Mouse (Mus musculus): ENCODE results near the gene Ctnna3. TPM values are rescaled to one million over a fixed set of nuclear protein-coding genes. Genes with fewer than 3 reads are reported as not detected.
A peak's percentile ranks its signal among the peaks of the same experiment; 100 is the strongest.

The Ctnna3 gene
- polyA plus RNA-seq, 1 experiment from 2014 or later = 0.90 TPM

DNA sequence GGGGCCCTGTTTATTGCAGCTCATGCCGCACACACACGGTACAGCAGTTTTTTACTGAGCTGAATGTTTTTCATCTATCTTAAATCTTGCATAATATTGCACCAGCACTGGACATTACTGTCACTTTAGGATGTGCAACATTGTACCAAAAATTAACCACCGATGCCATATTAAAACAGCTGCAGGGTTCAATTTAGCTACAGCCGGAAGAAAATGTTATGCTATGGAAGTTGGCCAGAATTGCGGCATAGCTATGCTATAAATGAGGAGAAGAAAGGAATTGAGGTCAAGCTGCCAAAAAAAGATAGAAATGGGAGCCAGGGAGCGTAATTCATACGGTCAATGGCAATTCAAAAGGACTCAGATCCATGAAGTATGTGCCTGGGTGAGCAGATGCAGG, 611.3 kb downstream of the Ctnna3 start:
- H3K27me3 ChIP-seq = no peaks in the 10 kb centered on the region
- no peak overlapping the region for H3K4me3 ChIP-seq
- H3K36me3 ChIP-seq = no peaks in the 10 kb centered on the region
- peaks cover 10% of the 10 kb centered on the region for H3K4me1 ChIP-seq
- ATAC-seq (ENCODE audit: insufficient number of reproducible peaks, insufficient read depth, low FRiP score, low TSS enrichment, low read depth) = no peak
- no peak overlapping the region for H3K9ac ChIP-seq
- no peak overlapping the region for H3K4me2 ChIP-seq
- H3K27ac ChIP-seq = no peak overlapping the region
- H3K9me3 ChIP-seq = no peaks in the 10 kb centered on the region
- WGBS = 79% methylated on average over 7 of the region's 7 CpGs

DNA sequence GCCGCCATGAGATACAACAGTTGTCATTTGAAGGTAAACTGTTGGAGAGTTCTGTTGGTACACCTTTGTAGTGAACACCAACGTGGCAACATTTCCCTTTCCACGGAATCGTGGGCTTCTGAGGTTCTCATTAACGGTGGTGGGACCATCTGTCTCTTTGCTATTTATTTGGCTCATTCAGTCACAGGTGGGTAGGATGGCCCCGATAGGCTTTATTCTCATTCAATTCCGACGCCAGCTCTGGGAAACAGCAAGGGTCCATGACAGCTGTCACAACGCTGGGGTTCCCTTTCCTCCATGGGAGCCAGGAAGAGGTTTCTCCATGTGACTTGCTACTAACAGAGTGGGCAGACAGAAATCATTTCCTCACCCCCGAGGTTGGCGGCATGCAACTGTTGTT, 612.0 kb downstream of the Ctnna3 start:
- peaks cover 10% of the 10 kb centered on the region for H3K4me1 ChIP-seq
- H3K36me3 ChIP-seq = no peaks in the 10 kb centered on the region
- H3K4me2 ChIP-seq = no peak overlapping the region
- H3K9me3 ChIP-seq = no peaks in the 10 kb centered on the region
- ATAC-seq (ENCODE audit: insufficient number of reproducible peaks, insufficient read depth, low FRiP score, low TSS enrichment, low read depth) = no peak
- H3K27ac ChIP-seq = no peak overlapping the region
- no peak overlapping the region for H3K4me3 ChIP-seq
- H3K9ac ChIP-seq = no peak overlapping the region
- WGBS = 87% methylated on average over 11 of the region's 11 CpGs
- no peaks in the 10 kb centered on the region for H3K27me3 ChIP-seq

DNA sequence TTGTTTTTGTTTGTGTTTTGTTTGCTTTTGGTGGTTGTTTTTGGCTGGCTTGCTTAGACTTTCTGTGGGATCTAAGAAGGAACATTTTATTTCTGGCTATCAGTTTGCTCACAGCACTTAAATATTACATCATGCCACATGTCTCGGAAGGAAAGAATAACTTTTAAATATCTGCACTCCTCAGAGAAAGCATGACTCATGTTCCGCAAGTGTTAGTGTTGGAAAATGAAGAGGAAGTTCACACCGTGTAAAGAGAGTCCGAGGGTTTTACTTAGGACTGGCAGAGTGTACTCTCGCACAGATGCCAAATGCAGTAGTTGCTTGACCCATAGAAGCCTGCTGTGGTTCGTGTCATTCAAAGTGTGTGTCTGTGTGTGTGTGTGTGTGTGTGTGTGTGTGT, 619.3 kb downstream of the Ctnna3 start:
- Histone ChIP-seq H3K4me1 (no peaks in the 10 kb centered on the region), H3K9me3 (no peaks in the 10 kb centered on the region), H3K9ac (no peak overlapping the region), H3K4me3 (no peak overlapping the region), H3K36me3 (no peaks in the 10 kb centered on the region), H3K27me3 (no peaks in the 10 kb centered on the region), H3K27ac (no peak overlapping the region), H3K4me2 (no peak overlapping the region)
- WGBS = 83% methylated on average over 6 of the region's 6 CpGs
- ATAC-seq (ENCODE audit: insufficient number of reproducible peaks, insufficient read depth, low FRiP score, low TSS enrichment, low read depth) = no peak

DNA sequence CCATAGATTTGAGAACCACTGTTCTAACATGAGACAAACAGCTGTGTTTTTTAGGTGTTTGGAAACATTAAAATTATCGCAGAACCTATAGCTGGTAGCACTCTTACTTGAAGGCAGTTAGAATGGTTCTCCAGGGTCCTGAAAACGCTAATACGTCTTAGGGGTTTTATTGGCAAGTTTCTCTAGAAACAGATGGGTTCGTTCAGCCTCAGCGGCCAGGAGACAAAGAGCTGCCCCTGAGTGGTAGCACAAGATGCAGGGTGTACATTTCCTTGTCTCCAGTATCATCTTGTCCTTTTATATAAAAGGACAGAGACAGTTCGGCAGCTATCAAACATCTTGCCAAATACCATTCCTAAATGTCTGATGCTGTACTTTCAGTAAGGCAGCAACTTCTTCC, 620.0 kb downstream of the Ctnna3 start:
- no peaks in the 10 kb centered on the region for H3K36me3 ChIP-seq
- WGBS = 84% methylated on average over 6 of the region's 6 CpGs
- H3K4me1 ChIP-seq = no peaks in the 10 kb centered on the region
- H3K9ac ChIP-seq = no peak overlapping the region
- H3K9me3 ChIP-seq = no peaks in the 10 kb centered on the region
- ATAC-seq (ENCODE audit: insufficient number of reproducible peaks, insufficient read depth, low FRiP score, low TSS enrichment, low read depth) = no peak
- H3K4me3 ChIP-seq = no peak overlapping the region
- no peak overlapping the region for H3K4me2 ChIP-seq
- no peaks in the 10 kb centered on the region for H3K27me3 ChIP-seq
- H3K27ac ChIP-seq = no peak overlapping the region

DNA sequence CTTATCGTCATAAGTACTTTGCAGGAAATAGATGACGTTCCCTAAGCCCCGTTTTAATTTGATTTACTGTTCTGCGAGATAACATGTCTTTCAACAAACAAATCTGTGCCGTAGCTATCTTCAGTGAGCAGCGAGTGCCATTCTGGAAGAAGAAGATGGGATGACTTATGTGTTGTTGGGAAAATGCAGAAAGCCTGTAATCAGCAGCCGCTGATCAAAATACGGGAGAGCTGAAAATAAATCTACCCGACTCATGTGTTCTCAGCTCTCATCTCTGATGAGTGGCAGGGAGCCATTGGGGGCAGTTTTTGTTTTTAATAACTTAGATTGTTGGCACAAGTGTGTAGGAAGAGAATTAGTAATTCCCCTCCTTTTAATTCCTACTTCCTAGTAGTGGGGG, 633.8 kb downstream of the Ctnna3 start:
- no peaks in the 10 kb centered on the region for H3K36me3 ChIP-seq
- H3K9ac ChIP-seq = no peak overlapping the region
- no peak overlapping the region for H3K27ac ChIP-seq
- H3K4me1 ChIP-seq = no peaks in the 10 kb centered on the region
- H3K4me2 ChIP-seq = no peak overlapping the region
- 82% methylated on average over 9 of the region's 9 CpGs for WGBS
- H3K27me3 ChIP-seq = no peaks in the 10 kb centered on the region
- ATAC-seq (ENCODE audit: insufficient number of reproducible peaks, insufficient read depth, low FRiP score, low TSS enrichment, low read depth) = no peak
- no peak overlapping the region for H3K4me3 ChIP-seq
- H3K9me3 ChIP-seq = no peaks in the 10 kb centered on the region

DNA sequence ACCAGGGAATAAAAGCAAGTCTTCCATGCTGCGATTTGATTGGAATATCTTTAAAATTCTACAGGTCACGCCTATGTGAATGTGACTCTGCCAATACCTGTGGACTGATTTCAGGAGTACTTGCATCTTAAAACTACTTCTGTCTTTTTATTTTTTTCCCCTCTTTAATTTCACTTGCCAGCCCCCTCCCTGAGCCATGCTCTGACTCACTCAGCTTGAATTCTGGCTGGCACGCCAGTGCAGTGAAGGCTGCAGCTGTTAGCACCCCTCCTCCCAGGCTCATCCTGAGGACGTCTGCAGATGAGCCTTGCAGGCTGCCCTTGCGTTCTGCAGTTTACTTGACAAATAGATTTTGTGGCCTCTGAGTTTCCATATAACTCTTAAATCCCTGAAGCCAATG, 646.0 kb downstream of the Ctnna3 start:
- no peak overlapping the region for H3K4me2 ChIP-seq
- H3K9ac ChIP-seq = no peak overlapping the region
- peaks cover 10% of the 10 kb centered on the region for H3K4me1 ChIP-seq
- no peaks in the 10 kb centered on the region for H3K36me3 ChIP-seq
- no peak for ATAC-seq (ENCODE audit: insufficient number of reproducible peaks, insufficient read depth, low FRiP score, low TSS enrichment, low read depth)
- H3K27me3 ChIP-seq = no peaks in the 10 kb centered on the region
- H3K9me3 ChIP-seq = no peaks in the 10 kb centered on the region
- H3K27ac ChIP-seq = no peak overlapping the region
- H3K4me3 ChIP-seq = no peak overlapping the region
- WGBS = 39% methylated on average over 5 of the region's 5 CpGs

DNA sequence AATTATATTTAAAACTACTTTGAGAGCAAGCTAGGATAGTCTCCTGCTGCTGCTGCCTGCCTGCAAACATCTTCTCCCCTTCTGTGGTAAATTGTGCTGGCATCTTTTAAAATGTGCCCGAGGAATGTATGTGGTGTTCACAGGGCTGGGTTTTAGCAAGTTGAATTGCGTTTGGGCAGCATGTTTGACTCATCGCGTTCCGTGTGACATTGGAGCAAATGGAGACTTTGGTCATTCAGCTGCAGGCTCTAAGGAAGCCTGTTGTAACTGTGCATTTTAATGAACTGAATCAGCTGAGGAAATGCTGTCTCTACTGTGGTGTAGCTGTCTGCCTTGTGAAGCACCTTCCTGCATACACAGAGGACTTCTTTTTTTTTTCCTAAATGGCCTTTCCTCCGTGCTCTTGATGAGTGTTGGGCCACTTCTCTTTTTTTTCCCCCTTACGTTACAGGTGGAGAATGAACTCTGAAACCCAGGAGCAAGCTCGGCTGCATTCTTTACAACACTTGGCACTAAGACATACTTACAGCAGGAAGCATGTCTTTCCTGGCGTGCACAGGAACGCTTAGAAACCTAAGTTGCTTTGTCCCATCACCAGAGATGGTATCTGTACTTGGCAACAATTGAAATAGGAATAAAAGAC, 646.6 kb downstream of the Ctnna3 start:
- no peak overlapping the region for H3K27ac ChIP-seq
- 50% methylated on average over 10 of the region's 10 CpGs for WGBS
- no peak overlapping the region for H3K4me2 ChIP-seq
- no peak overlapping the region for H3K4me3 ChIP-seq
- H3K9me3 ChIP-seq = no peaks in the 10 kb centered on the region
- peaks cover 10% of the 10 kb centered on the region for H3K4me1 ChIP-seq
- H3K9ac ChIP-seq = no peak overlapping the region
- no peak for ATAC-seq (ENCODE audit: insufficient number of reproducible peaks, insufficient read depth, low FRiP score, low TSS enrichment, low read depth)
- no peaks in the 10 kb centered on the region for H3K36me3 ChIP-seq
- H3K27me3 ChIP-seq = no peaks in the 10 kb centered on the region

DNA sequence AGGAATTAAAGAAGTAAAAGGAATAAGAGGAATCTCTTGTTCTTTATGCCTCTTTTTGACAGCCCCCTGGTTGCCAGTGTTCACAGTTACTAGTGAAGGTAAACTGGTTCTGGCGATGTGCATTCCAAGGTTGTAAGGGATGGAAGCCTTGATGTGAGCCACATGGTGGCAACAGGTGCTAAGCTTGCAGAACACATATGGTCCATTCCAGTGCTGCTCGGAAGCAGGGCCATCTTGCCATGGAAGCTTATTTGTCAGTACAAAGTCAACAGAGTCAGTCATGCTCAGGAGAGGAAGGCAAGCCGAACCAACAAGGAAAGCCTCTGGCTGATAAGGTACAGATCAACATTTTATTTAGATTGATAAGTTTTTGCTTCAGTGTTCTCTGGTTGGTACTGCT, 652.4 kb downstream of the Ctnna3 start:
- H3K9me3 ChIP-seq = no peaks in the 10 kb centered on the region
- WGBS = 77% methylated on average over 3 of the region's 3 CpGs

DNA sequence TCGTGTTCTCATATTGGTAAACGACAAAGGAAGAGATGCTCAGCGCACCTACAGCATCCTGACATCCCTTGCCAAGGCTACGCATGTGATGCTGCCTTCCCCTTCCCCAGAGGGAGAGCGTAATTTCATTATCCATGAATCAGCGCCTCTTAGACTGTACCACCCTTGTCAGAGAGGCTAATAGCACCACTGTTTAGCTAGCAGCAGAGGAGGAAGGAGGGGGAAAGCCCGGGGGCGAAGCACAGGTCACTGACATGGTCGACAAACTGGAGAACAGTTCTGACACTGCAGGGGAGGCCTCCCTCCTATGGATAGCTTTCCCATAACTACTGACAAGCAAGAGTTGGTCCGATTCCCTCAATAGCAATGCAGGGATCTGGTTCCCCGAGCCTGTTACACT, 653.9 kb downstream of the Ctnna3 start:
- Histone ChIP-seq H3K4me1 (peaks cover 29% of the 10 kb centered on the region), H3K36me3 (no peaks in the 10 kb centered on the region), H3K9me3 (no peaks in the 10 kb centered on the region), H3K9ac (no peak overlapping the region), H3K27me3 (peaks cover 34% of the 10 kb centered on the region), H3K4me2 (peak overlapping the region; percentile 37), H3K4me3 (no peak overlapping the region), H3K27ac (no peak overlapping the region)
- 24% methylated on average over 11 of the region's 11 CpGs for WGBS
- no peak for ATAC-seq (ENCODE audit: insufficient number of reproducible peaks, insufficient read depth, low FRiP score, low TSS enrichment, low read depth)

More for the DNA sequence above, 652.4 kb downstream of the Ctnna3 start:
- H3K4me2 ChIP-seq = no peak overlapping the region
- H3K9ac ChIP-seq = no peak overlapping the region
- no peak overlapping the region for H3K27ac ChIP-seq
- H3K4me3 ChIP-seq = no peak overlapping the region
- peaks cover 20% of the 10 kb centered on the region for H3K27me3 ChIP-seq
- no peak for ATAC-seq (ENCODE audit: insufficient number of reproducible peaks, insufficient read depth, low FRiP score, low TSS enrichment, low read depth)
- H3K4me1 ChIP-seq = peaks cover 20% of the 10 kb centered on the region
- H3K36me3 ChIP-seq = no peaks in the 10 kb centered on the region

DNA sequence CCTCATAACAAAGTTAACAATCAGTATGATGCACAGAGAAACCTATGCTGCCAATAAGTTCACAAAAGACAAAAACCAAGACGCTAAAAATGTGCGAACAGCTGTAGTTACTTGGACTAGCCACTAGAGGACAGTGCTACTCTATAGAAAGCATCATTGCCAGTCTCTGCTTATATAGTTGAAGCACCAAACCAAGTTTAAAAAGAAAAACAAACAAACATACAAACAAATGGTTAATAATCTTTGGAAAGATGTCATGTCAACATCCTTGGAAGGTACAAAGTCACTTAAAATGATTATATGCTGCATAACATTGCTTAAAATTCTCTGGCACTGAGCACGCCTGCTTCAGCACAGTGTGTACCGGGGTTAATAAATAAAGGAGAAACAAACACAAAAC, 654.6 kb downstream of the Ctnna3 start:
- Histone ChIP-seq H3K4me3 (0 out of 2 replicates have a peak overlapping the region, but pooled peaks have one; percentile 6), H3K36me3 (no peaks in the 10 kb centered on the region), H3K4me1 (peaks cover 32% of the 10 kb centered on the region), H3K9me3 (no peaks in the 10 kb centered on the region), H3K4me2 (peak overlapping the region; percentile 40), H3K27ac (no peak overlapping the region), H3K9ac (no peak overlapping the region), H3K27me3 (peaks cover 39% of the 10 kb centered on the region)
- 31% methylated on average over 4 of the region's 4 CpGs for WGBS
- ATAC-seq (ENCODE audit: insufficient number of reproducible peaks, insufficient read depth, low FRiP score, low TSS enrichment, low read depth) = no peak

DNA sequence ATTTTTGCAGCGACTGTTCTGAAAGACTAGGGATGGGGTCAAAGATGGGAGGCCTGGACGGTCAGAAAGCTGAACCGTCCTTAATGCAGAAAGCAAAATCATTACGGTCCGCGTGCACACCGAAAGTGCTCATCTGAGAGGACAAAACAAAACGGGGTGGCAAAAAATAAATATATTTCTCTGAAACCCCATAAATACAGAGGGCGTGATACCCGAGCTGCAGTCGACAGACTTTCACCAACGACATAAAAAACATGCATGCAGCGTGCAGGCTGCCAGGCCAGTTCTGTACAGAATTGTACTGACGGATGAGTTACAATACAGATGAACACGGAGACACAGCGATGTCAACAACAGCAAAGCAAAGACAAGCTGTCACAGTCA, 656.3 kb downstream of the Ctnna3 start:
- WGBS = 53% methylated on average over 16 of the region's 16 CpGs
- no peak overlapping the region for H3K27ac ChIP-seq
- H3K27me3 ChIP-seq = peaks cover 42% of the 10 kb centered on the region
- H3K36me3 ChIP-seq = no peaks in the 10 kb centered on the region
- peaks cover 34% of the 10 kb centered on the region for H3K4me1 ChIP-seq
- peak overlapping the region; percentile 47 for H3K4me3 ChIP-seq
- H3K4me2 ChIP-seq = peak overlapping the region; percentile 78
- no peak for ATAC-seq (ENCODE audit: insufficient number of reproducible peaks, insufficient read depth, low FRiP score, low TSS enrichment, low read depth)
- no peak overlapping the region for H3K9ac ChIP-seq
- H3K9me3 ChIP-seq = no peaks in the 10 kb centered on the region

DNA sequence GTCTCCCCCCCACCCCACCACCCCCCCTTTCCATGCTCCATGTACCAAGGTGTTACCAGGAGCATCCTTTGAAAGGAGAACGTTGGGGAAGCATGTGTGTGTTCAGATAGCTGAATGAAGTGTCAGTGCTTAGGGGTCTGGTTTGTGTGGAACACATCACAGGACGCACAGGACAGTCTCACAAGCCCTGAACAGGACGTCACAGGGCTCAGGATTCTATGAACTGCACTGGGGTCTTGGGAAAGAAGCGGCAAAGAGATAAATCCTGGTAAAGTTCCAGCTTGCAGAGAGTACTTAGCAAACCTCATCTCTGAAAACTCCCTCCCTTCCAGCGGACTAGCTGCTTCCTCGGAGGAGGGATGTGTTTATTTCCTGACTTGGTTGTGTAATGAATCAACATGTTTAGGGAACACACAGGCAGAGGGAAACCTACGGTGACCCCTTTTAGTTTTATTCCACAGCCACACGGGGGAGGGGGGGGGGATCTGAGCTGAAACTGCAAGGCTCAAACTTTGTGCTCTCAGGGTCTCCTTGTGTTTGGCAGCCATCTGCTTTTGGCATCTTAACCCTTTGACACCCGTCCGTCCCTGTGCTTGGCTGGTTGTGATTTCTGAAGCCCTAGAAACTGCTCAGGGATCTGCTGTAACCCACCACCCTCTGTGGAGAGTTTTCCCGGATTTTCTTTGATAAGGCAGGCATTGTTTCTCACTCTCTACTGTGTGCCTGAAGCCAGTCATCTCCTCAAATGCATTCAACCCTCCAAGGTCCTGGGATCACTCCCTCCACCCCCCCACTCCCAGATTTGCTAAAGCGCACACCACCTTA, 656.9 kb downstream of the Ctnna3 start:
- no peak for ATAC-seq (ENCODE audit: insufficient number of reproducible peaks, insufficient read depth, low FRiP score, low TSS enrichment, low read depth)
- WGBS = 3% methylated on average over 12 of the region's 12 CpGs
- H3K27ac ChIP-seq = no peak overlapping the region

More for the DNA sequence above, 656.9 kb downstream of the Ctnna3 start:
- Histone ChIP-seq H3K9me3 (no peaks in the 10 kb centered on the region), H3K4me1 (peaks cover 34% of the 10 kb centered on the region), H3K4me2 (peak overlapping the region; percentile 78), H3K9ac (0 out of 2 replicates have a peak overlapping the region, but pooled peaks have one; percentile 32), H3K27me3 (peaks cover 46% of the 10 kb centered on the region), H3K36me3 (no peaks in the 10 kb centered on the region), H3K4me3 (peak overlapping the region; percentile 47)
